Mouse (Mus musculus) embryo, embryonic 11 days (tissue): ENCODE measurements around the gene Mill1.
"Not testable (repeated sequence)": the region's sequence is repeated elsewhere in the genome, so short reads cannot be mapped to it uniquely, and the experiment has no call there.

Experiments
- DNase-seq: peaks from one replicate; pipeline ENCODE4 v3.0.0-alpha.2; 2015

The Mill1 gene

GRCm38 (mm10) chr7:18245047-18245446 is at the start of gene Mill1:
Gene Mill1, plus strand, starts transcription at chr7:18245347.
- DNase-seq, result no peak

- peak; percentile 20 for DNase-seq
Measured at GRCm38 (mm10) chr7:18210938-18211337, 34.2 kb upstream of the Mill1 start.

GRCm38 (mm10) chr7:18214699-18215098 is 30.4 kb upstream of the Mill1 start:
- no peak for DNase-seq

- DNase-seq, result no peak
Measured at GRCm38 (mm10) chr7:18238561-18238960, 6.6 kb upstream of the Mill1 start.

- no peak for DNase-seq
Measured at GRCm38 (mm10) chr7:18241217-18241616, 3.9 kb upstream of the Mill1 start.

- not testable (repeated sequence) for DNase-seq
Measured at GRCm38 (mm10) chr7:18243959-18244573, 1.1 kb upstream of the Mill1 start.

GRCm38 (mm10) chr7:18260219-18260618 is 15.1 kb downstream of the Mill1 start:
- DNase-seq, result no peak

- DNase-seq, result no peak
Measured at GRCm38 (mm10) chr7:18265089-18265488, 19.9 kb downstream of the Mill1 start.
